Mouse (Mus musculus) frontal cortex, adult (tissue): ENCODE measurements around the gene Atrx.
"Not testable (repeated sequence)": the region's sequence is repeated elsewhere in the genome, so short reads cannot be mapped to it uniquely, and the experiment has no call there.

Source experiments
- ATAC-seq: cut with Nextera tagmentation; 2 replicates; pipeline ENCODE4 v1.9.2; 2017; ENCODE audit warnings: mild to moderate bottlenecking, moderate library complexity, mixed read lengths; ENCODE audit not compliant: low TSS enrichment

Gene Atrx

DNA sequence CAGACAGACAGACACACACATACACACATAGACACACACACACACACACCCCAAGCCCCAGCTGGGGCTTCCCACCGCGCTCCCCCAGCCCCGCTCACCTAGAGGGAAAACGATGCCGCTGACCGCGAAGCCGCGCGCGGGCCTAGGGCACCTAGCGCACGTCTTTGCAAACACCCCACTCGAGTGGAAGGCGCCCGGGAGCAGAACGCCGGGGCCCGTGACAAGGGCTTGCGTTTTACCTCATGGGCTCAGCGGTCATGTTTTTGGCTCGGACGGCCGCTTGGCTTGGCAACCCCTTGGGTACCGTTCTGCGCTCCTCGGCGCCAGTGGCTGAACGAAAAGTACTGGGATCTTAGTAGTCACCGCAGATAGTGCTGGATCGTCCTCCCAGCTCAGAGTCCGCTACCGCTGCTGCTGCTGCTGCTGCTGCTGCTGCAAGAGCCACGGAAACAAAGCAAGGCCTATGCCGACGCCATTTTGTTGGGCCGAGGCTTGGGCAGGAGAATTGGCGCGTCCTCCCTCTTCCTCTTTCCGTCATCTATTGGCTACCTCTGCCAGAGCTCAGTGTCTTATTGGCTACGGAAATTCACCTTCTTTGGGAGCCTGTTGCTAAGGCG, at the start of gene Atrx:
Gene Atrx (minus strand): TSS at position 543 of the 617 bp plus-strand sequence.
- ATAC-seq = peak; percentile 98

- not testable (repeated sequence) for ATAC-seq
These were observed 27.9 kb upstream of the Atrx start for GRCm38 (mm10) chrX:105957091-105957490.

GRCm38 (mm10) chrX:105953999-105954398, 24.8 kb upstream of the Atrx start:
- no peak for ATAC-seq

DNA sequence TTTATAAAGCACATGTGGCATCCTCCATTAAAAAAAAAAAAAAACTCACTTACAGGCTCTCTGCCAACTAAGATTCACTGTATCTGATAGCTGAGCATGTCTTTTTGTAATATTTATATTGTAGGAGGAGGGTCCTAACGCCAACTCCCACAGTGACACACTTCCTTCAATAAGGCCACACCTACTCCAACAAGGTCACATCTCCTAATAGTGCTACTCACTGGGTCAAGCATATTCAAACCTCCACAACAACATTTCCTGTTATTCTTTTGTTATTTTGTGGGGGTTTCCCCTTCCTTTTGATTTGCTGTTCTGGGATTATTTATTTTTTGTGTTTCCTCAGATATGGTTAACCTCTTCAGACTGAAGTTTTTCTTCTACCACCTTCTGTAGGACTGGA, 17.2 kb upstream of the Atrx start:
- no peak for ATAC-seq

GRCm38 (mm10) chrX:105939245-105939644, 10.0 kb upstream of the Atrx start:
- ATAC-seq = no peak

DNA sequence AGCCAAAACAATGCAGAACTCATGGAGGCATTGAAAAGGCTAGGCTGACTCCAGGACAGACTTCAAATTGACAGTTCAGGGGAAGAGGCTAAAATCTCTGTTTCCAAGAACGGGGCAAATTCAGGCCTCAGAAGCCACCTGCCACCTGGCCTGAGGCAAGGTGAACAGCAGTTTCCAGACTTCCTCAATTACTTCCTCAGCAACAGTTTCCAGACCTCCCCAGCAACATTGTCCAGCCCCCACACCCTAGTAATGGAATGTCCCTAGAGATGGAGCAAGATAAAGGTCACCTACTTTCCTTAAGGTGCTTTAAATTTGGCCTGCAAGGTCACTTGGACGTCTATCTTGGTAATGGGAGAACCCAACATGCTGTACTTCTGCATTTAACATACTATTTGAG, 8.5 kb upstream of the Atrx start:
- ATAC-seq = no peak

DNA sequence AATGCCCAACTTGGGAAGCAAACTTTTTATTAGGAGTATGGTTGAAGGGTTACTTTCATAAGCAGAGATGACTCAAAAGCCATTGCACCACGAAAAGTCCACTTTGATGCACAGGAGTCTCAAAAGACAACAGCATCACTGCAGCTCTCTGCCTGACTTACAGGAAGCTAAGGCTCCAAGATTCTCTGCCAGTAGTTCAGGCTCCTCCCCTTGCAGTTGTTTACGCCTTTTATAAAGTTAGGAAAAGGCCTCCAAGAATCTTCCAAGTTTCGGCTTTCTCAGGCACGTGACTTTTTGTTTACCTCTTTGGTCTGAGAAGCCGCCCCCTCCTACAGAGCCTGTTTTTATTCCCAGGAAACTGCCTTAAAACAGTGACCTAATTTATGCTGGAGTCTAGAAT, 5.1 kb upstream of the Atrx start:
- no peak for ATAC-seq

GRCm38 (mm10) chrX:105929478-105930038, 355 bp upstream of the Atrx start:
- ATAC-seq = peak; percentile 45

DNA sequence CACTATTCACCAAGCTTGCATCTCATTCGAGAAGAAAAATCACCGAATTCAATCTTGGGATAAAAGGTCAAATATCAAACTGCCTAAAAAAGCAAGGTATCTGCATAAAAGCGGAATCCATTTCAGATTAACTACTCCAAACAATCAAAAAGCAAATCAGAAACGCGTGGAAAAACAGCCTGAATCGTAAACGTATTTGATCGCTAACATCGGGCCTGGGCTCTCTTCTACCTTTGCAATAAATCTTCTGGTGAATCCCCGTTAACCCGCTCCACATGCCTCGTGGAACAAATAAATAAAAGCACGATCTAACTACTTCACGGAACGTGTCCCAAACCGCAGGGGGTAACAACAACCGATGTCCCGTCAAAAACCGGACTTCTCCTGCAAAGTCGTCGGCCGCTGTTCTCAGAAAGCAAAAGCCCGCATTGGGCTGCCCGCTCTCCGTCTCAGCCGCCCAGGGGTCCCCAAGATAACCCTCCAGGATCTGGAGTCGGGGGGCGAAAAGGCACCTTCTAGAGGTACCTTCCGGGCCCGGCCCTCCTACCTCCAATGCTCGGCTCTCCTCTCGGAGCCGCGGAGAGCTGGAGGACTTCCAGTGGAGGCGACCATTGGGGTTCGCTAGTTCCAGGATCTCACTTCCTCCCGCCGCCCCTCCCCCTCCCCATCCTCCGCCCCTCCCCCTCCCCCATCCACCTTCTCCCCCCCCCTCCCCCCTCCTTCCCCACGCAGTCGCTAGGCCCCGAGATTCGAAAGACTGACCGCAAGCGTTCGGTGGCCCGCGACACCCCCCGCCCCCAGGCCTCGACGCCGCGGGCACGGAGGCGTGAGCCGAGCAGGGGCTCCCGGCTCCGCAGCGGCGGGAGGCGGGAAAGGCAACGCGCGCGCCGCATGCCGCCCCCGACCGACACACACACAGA, 1.0 kb downstream of the Atrx start:
- peak; percentile 47 for ATAC-seq

DNA sequence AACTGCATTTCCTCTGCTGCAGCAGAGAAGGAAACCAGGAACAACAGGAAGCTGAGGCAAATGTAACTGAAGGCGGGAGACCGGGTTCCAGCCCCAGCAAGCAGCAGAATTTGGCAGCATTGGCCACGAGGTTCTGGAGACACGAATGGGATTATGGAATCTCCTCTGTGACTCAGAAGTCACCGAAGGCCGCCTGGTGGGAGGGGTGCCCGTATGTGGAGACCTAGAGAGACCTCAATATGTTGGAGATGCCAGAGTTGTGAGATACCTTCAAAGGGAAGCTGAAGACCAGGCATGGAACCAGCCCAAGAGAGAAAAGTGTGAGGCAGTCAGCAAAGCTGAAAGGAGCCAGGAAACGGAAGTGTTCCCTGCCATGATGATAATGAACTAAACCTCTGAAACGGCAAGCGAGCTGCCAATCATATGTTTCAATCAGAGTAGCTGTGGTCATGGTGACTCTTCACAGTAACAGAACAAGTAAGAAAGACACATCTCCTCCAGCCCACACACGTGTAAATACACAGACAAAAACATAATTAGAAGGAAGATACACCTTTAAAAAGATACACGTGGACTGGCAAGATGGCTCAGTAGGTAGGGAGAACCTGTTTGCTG, 3.0 kb downstream of the Atrx start:
- ATAC-seq = no peak

GRCm38 (mm10) chrX:105924326-105925070, 4.7 kb downstream of the Atrx start:
- no peak for ATAC-seq

GRCm38 (mm10) chrX:105923896-105924295, 5.3 kb downstream of the Atrx start:
- ATAC-seq = no peak

- ATAC-seq = not testable (repeated sequence)
These were observed 6.2 kb downstream of the Atrx start for GRCm38 (mm10) chrX:105922986-105923385.

GRCm38 (mm10) chrX:105921421-105921820, 7.8 kb downstream of the Atrx start:
- ATAC-seq = no peak

DNA sequence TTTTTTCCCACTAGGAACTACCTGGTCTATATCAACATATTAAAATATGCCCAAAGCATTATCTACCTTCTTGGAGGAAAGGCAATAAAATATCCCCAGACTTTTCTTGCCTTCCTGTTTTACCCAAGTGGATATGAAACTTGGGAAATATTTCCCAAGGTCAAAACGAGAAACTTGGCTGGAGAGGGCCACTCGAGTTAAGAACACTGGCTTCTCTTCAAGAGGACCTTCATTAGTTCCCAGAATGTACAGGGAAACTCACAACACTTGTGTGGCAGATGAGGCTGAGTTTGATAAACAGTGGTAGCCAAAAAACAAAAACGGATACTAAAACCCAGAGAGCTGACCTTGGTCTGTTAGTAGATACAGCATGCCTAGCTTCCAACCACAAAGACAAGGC, 17.5 kb downstream of the Atrx start:
- ATAC-seq = no peak

- no peak for ATAC-seq
These were observed 27.6 kb downstream of the Atrx start for GRCm38 (mm10) chrX:105901611-105902010.

DNA sequence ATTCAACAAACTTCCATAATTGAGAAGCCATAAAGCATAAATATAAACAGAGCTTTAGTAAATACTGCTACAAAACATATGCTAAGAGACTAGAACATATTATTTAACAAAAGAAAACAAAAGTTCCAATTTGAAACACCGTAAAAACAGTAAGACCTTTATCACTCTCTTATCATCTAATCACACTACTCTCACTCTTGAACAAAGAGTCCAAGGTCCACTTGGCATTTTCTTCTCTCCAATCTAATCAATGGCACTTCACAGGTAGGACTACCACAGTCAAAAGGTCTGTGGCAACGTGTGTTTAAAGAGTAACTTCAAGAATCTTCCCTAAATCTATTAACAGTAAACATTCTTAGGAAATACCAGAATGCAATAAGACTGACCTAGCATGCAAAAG, 42.3 kb downstream of the Atrx start:
- ATAC-seq = no peak

- ATAC-seq = no peak
These were observed 64.8 kb downstream of the Atrx start for GRCm38 (mm10) chrX:105864367-105864766.

GRCm38 (mm10) chrX:105824462-105824861, 104.7 kb downstream of the Atrx start:
- ATAC-seq = no peak

DNA sequence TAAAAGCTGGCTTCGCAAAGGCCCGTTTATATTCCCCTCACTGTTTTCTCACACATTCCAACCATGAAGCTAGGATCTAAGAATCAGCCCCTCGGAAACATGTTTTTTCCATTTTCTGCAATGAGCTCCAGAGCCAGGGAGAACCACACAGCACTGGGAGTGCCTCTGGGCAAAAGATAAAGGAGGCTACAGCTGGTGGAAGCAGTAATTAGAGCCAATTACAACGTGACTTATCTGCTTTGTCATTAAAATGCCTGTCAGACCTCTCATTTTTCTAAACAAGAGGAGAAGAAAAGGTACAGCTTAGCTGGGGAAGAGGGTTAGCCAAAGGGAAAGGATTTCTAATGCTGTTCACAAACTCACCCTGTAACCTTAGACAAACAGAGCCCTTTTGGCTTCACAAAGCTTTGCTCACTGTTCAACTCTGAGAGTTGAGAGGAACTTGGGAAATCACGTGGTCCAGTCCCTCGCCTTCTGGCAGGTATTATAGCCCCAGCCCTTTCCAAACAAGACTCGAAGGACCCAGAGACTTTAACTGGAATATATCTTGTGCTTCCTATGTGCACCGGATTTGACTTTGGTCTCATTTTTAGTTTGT, 134.3 kb downstream of the Atrx start:
- no peak for ATAC-seq

- no peak for ATAC-seq
These were observed 155.9 kb downstream of the Atrx start for GRCm38 (mm10) chrX:105773281-105773680.
